Mouse (Mus musculus) c-Kit-positive CD71-positive TER-119-negative erythroid progenitor cells, embryonic 14.5 days (primary cell): ENCODE results near the gene Dlst.

Experiments used
- DNase-seq: peaks from one replicate; pipeline ENCODE4 v3.0.0-alpha.2; 2013; ENCODE audit warnings: low read depth

The Dlst gene

GRCm38 (mm10) chr12:85151002-85151774 is 40.6 kb downstream of the Dlst start, which contains the start of gene Rps6kl1:
Rps6kl1 (minus strand) TSS chr12:85151264.
- peak; percentile 59 for DNase-seq

- no peak for DNase-seq
These were observed 42.4 kb downstream of the Dlst start for GRCm38 (mm10) chr12:85153011-85153410.

- no peak for DNase-seq
These were observed 45.7 kb downstream of the Dlst start for GRCm38 (mm10) chr12:85156324-85156723.

DNA sequence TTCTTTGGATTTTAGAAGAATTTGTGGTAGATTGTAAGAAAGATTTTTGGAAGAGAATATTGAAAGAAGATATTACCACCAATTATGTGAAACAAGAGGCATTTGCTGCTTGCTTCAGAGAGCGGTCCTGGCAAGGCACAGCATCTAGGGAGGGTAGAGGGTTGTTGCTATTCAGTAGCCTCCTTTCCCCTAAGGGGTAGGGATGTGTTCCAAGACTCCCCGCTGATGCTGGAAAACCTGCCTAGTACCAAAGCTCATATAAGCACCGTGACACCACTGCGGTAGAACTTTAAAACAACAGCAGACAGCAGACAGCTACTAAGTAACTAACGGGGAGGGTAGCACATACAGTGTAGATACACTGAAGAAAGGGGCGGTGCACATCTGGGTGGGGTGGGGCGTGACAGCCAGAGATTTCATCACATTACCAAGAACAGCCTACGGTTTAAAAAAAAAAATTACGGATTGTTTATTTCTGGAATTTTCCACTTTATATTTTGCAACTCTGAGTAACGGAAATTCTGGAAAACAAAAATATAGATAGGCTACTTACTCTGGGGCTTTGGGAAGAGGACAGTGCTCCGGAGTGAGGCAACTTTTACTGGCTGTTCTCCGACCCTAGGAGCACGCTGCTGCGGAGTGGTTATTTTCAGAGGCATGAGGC is 47.3 kb downstream of the Dlst start:
- DNase-seq, result no peak

DNA sequence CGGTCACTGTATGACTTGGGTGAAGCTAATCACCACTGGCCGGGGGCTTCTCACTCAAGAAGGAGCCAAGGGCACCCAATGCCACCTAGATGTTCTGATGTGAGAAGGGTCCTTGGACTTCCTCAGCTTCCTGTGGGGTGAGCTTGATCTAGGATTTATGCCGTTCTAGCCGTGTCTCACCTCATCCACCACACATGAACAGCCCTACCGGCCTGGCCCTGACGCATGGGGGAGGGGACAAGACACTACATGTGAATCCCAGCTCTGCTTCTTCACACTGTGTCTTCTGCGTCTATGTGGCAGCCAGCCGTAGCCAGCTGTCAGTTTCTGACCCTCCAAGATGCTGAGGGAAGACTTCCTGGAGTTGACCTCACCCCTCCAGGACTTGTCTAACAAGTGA is 48.2 kb downstream of the Dlst start:
- DNase-seq, result no peak

DNA sequence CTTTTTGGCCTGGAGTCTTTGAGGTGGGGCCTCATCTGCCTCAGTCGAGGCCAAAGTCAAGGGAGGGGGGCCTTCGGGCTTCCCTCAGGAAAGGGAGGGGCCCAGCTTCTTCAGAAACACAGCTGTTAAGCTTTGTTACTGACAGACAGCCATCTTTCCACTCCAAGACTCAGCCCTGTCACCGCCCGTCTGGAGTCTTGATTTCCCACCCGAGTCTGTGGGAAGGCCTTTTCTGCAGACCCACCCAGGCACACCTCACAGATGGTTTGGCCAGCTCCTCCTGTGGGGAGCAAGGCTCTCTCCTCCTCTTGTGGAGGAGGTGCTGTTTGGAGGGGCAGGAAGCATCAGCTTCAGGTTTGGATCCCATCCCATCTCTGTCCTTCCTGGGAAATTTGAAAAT is 49.0 kb downstream of the Dlst start:
- DNase-seq, result no peak

GRCm38 (mm10) chr12:85164996-85165395 is 54.4 kb downstream of the Dlst start:
- no peak for DNase-seq

DNA sequence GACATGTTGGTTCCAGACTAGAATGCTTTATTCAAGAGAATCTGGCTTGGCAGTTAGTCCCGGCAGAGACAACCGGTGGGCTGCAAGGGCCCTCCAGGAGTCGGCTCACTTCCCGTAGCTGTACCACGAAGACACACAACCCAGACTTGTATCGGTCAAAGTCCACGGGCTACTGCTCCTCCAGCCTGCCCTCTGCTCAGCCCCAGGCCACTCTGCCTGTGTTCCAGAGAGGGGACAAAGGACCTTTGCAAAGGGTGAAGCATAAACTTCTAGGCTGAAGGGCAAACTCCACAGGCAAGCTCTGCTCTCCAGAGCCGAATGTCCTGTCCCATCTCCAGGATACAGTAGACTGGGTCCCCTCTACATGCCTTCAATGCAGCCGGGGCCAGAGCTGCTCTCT is 56.0 kb downstream of the Dlst start:
- no peak for DNase-seq

- peak; percentile 62 for DNase-seq
These were observed 58.7 kb downstream of the Dlst start for GRCm38 (mm10) chr12:85169117-85169858.

DNA sequence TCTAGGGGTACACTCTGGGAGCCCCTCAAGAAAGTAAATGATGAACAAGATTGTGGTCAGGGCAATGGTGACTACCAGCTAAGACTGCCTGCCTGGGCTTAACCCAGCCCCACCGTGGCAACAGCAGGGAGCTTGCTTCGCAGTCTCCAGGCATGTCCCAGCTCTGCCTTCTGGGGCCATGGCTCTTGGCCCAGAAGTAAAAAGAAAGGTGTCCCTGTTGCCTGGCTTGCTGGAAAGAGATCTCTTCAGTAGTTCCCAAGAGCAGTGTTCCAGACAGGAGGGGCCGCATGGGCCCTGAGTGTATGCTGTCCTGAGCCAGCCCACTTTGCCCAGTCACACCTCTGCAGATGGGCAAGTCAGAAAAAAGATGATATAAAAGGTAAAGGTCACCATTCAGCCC is 59.2 kb downstream of the Dlst start:
- no peak for DNase-seq

DNA sequence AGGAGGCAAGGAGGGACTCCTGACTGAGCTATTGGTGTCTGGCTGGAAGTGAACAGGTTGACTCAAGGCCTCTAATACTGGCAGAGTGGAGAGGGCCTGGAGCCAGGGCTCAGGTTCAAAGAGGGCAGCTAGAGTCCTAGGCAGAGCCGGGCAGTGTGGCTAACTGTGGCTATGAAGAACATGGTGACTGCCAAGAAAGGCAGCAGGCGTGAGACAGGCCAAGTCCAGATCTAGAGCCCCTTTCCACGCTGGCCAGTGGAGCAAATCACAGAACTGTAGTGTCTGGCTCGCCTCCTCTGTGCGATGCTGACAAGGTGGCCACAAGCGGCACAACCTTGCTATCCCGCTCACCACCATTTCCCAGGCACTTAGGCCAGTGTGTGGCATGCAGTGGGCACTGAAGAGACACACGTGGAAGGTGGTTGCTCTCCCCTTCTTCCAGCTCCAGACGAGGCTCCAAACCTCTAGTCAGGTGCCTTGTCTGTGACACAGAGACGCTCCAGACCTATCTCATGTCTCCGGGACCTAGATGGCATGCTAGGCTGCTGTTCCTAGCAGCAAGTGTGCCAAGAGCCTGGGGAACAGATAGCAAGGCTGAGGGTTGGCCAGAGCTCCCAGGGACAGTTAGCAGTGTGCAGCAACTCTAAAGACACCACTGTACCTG is 59.8 kb downstream of the Dlst start:
- no peak for DNase-seq

- DNase-seq, result no peak
These were observed 60.3 kb downstream of the Dlst start for GRCm38 (mm10) chr12:85170948-85171307.

DNA sequence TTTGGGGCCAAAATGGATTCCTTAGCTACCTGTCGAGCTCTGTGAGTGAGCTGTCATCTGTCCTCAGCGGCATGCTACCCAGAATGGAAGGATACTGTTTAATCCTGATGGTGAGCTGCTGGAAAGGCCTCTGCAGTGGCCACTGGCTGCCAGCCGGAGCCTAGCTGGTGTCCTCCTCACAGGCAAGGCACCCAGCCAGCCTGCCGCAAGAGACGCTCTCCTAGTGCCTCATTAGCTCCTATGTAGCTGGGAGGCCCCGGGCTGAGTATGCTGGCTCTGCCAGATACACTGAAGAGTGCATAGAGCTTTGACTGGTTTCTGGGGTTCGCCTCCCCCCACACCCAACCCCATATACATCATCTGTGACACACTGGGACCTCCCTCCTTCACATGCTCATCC is 63.4 kb downstream of the Dlst start:
- no peak for DNase-seq

DNA sequence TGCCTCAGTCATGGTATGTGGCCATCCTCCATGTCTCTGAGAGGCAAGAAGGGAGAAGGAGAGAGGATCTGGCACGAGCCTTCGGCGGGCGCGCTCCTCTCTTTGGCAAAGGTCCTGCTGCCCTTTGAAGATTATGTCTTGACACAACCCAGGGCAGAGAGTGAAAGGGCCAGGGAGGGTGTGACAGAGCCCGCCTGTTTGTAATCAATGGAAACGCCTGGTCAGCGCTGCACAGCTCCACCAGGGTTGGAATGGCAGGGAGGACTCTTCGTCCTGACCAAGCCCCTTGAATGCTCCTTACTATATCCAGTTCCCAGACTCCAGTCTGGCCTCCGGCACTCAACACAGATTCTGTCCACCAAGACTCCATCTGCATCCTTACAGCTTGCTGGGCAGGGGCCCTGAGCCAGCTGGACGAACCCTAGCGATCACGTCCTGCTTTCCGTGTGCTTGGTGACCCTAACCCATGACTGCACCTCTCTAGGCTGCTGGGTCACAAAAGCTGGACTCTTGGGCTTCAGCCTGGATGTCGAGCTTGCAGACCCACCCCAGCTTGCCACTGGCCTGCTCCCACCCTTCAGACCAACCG is 64.5 kb downstream of the Dlst start:
- DNase-seq, result no peak

DNA sequence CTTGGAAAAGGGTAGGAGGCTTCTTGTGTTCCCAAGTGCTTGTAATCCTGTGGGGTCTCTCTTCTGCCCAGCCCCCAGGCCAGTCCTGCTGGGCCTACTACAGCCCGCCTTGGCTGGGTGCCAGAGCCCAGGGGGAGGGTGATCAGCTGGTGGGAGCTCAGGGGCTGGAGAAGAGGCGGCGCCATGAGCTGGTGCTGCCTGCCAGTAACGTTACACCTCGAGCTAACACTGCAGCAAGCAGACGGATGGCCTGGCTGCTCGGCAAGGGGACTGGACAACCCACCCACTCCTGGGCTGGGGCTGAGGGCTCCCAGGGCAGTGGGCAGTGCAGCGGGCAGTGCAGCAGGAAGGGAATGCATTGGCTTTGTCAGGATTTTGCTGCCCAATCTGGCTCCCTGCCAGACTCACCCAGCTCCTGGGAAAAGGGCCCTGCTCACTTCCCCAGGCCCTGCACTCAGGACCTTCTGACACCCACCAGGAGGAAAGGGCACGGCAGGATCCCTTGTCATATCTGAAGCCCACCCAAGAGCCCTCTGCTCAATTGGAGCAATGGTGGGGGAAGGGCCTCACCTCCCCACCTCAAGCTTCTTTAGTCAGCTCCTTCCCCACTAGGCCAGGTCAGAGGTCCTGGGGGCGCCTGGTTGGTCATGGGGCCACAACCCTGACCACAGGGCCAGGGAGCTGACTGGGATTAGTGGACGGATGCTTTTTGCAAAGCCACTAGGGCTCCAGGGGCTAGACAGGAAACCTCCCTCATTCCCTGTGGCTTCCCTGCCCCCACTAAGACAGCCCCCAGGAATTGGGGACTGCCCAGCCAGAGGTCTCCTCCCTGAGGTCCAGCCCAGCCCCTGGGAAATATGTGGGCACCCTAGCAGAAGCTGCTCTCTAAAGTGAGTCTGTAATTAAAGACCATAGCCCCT is 65.6 kb downstream of the Dlst start:
- no peak for DNase-seq

DNA sequence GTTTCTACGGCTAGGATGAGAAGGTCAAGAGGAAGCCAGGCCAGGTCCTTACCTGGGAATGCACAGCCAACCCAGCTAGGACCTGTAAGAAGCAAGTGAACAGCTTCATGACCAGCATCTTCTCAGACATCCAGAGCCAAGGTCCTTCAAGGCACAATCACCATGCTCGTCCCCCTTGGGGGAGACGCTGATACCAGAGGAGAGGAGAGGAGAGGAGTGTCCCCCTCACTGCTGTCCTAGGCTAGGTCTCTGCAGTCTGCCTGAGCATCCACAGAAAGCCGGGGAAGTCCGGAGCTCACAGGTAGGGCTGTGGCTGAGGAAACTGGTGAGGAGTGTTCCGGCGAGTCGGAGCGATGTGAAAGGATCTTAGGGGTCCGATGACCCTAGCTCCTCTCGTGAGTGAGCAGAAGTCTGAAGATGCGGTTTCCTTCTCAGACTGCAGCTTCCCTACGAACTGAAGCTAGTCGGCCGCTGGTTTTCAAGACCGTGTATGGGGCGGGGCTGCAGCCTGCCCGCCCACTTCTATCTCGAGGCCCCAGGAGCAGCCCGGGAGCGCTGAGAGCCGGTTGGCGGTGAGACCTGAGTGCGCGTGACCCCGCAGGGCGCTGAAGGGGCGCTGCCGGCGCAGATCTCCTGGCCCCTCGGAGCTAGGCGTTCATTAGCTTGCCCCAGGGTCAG is 66.4 kb downstream of the Dlst start:
- peak; percentile 50 for DNase-seq

- DNase-seq, result no peak
These were observed 67.2 kb downstream of the Dlst start, which contains the start of gene Pgf for GRCm38 (mm10) chr12:85177740-85178239. Pgf (minus strand) TSS chr12:85177790.

- DNase-seq, result no peak
These were observed 67.7 kb downstream of the Dlst start for GRCm38 (mm10) chr12:85178294-85178693.

- DNase-seq, result no peak
These were observed 71.1 kb downstream of the Dlst start for GRCm38 (mm10) chr12:85181475-85182344.
